Mouse (Mus musculus) adipose tissue, adult 10 weeks (tissue): Measurements from ENCODE around the gene Zfp462. TPM values are rescaled to one million over a fixed set of nuclear protein-coding genes. Genes with fewer than 3 reads are reported as not detected.

ENCODE experiments used
- polyA plus RNA-seq: library from polyadenylated mRNA; stranded (reverse); fragments of 350-450 nt; fragmentation: Illumina TruSeq; extraction: RNeasy Lipid Tissue Mini Kit (QIAGEN cat#74804); gene quantifications from one replicate; pipeline ENCODE4 v1.2.3, GENCODE M21; 2014; ENCODE audit warnings: low read depth, low replicate concordance

Zfp462 gene
- 6.5 TPM for polyA plus RNA-seq

GRCm38 (mm10) chr4:54944921-54945430 lies at the start of gene Zfp462:
TSS of gene Zfp462 (plus strand) at chr4:54945048.

